Mouse (Mus musculus): ENCODE measurements around the gene Slc36a3. TPM values are rescaled to one million over a fixed set of nuclear protein-coding genes. Genes with fewer than 3 reads are reported as not detected.

Slc36a3 gene
- polyA plus RNA-seq, 1 experiment from 2014 or later = not detected

GRCm38 (mm10) chr11:55131077-55131742, 20.3 kb downstream of the Slc36a3 start:
- Histone ChIP-seq H3K4me1 (ENCODE audit: control insufficient read depth in 2 of 2, insufficient read depth in 2 of 2, low read length in 2 of 2) (no peaks in the 10 kb centered on the region), H3K4me2 (ENCODE audit: low read length) (no peak overlapping the region), H3K9me3 (ENCODE audit: control insufficient read depth, low read length) (no peaks in the 10 kb centered on the region), H3K9ac (ENCODE audit: low read length) (no peak overlapping the region), H3K27me3 (ENCODE audit: control insufficient read depth, insufficient read depth, low read length) (no peaks in the 10 kb centered on the region), H3K36me3 (ENCODE audit: control insufficient read depth, insufficient read depth, low read length) (no peaks in the 10 kb centered on the region), H3K27ac (replicated peaks in 1 of 2; ENCODE audit: control insufficient read depth in 1 of 2, insufficient read depth in 1 of 2, low read depth in 2 of 2, low read length in 2 of 2) (no peak overlapping the region), H3K4me3 (ENCODE audit: control insufficient read depth in 1 of 2, insufficient read depth in 1 of 2, low read depth in 1 of 2, low read length in 2 of 2) (no peak overlapping the region)
- WGBS = 77% methylated on average over 11 of the region's 11 CpGs
- no peak for ATAC-seq (ENCODE audit: insufficient number of reproducible peaks, insufficient read depth, low FRiP score, low read depth)

- Histone ChIP-seq H3K9ac (ENCODE audit: low read length) (no peak overlapping the region), H3K4me2 (ENCODE audit: low read length) (no peak overlapping the region), H3K9me3 (ENCODE audit: control insufficient read depth, low read length) (no peaks in the 10 kb centered on the region), H3K27ac (replicated peaks in 1 of 2; ENCODE audit: control insufficient read depth in 1 of 2, insufficient read depth in 1 of 2, low read depth in 2 of 2, low read length in 2 of 2) (no peak overlapping the region), H3K4me1 (ENCODE audit: control insufficient read depth in 2 of 2, insufficient read depth in 2 of 2, low read length in 2 of 2) (no peaks in the 10 kb centered on the region), H3K36me3 (ENCODE audit: control insufficient read depth, insufficient read depth, low read length) (no peaks in the 10 kb centered on the region), H3K4me3 (ENCODE audit: control insufficient read depth in 1 of 2, insufficient read depth in 1 of 2, low read depth in 1 of 2, low read length in 2 of 2) (no peak overlapping the region), H3K27me3 (ENCODE audit: control insufficient read depth, insufficient read depth, low read length) (no peaks in the 10 kb centered on the region)
- ATAC-seq (ENCODE audit: insufficient number of reproducible peaks, insufficient read depth, low FRiP score, low read depth) = no peak
- WGBS = 74% methylated on average over 3 of the region's 3 CpGs
These were observed 23.1 kb downstream of the Slc36a3 start for GRCm38 (mm10) chr11:55128411-55128810.

GRCm38 (mm10) chr11:55127937-55128336, 23.6 kb downstream of the Slc36a3 start:
- Histone ChIP-seq H3K9ac (ENCODE audit: low read length) (no peak overlapping the region), H3K36me3 (ENCODE audit: control insufficient read depth, insufficient read depth, low read length) (no peaks in the 10 kb centered on the region), H3K4me2 (ENCODE audit: low read length) (no peak overlapping the region), H3K27ac (replicated peaks in 1 of 2; ENCODE audit: control insufficient read depth in 1 of 2, insufficient read depth in 1 of 2, low read depth in 2 of 2, low read length in 2 of 2) (no peak overlapping the region), H3K4me1 (ENCODE audit: control insufficient read depth in 2 of 2, insufficient read depth in 2 of 2, low read length in 2 of 2) (no peaks in the 10 kb centered on the region), H3K9me3 (ENCODE audit: control insufficient read depth, low read length) (no peaks in the 10 kb centered on the region), H3K27me3 (ENCODE audit: control insufficient read depth, insufficient read depth, low read length) (no peaks in the 10 kb centered on the region), H3K4me3 (ENCODE audit: control insufficient read depth in 1 of 2, insufficient read depth in 1 of 2, low read depth in 1 of 2, low read length in 2 of 2) (no peak overlapping the region)
- 46% methylated on average over 6 of the region's 6 CpGs for WGBS
- ATAC-seq (ENCODE audit: insufficient number of reproducible peaks, insufficient read depth, low FRiP score, low read depth) = no peak

GRCm38 (mm10) chr11:55126663-55127062, 24.8 kb downstream of the Slc36a3 start:
- WGBS = 70% methylated on average over 3 of the region's 3 CpGs
- Histone ChIP-seq H3K9ac (ENCODE audit: low read length) (no peak overlapping the region), H3K36me3 (ENCODE audit: control insufficient read depth, insufficient read depth, low read length) (no peaks in the 10 kb centered on the region), H3K27ac (replicated peaks in 1 of 2; ENCODE audit: control insufficient read depth in 1 of 2, insufficient read depth in 1 of 2, low read depth in 2 of 2, low read length in 2 of 2) (no peak overlapping the region), H3K27me3 (ENCODE audit: control insufficient read depth, insufficient read depth, low read length) (no peaks in the 10 kb centered on the region), H3K4me3 (ENCODE audit: control insufficient read depth in 1 of 2, insufficient read depth in 1 of 2, low read depth in 1 of 2, low read length in 2 of 2) (no peak overlapping the region), H3K4me1 (ENCODE audit: control insufficient read depth in 2 of 2, insufficient read depth in 2 of 2, low read length in 2 of 2) (no peaks in the 10 kb centered on the region), H3K9me3 (ENCODE audit: control insufficient read depth, low read length) (no peaks in the 10 kb centered on the region), H3K4me2 (ENCODE audit: low read length) (no peak overlapping the region)
- no peak for ATAC-seq (ENCODE audit: insufficient number of reproducible peaks, insufficient read depth, low FRiP score, low read depth)

GRCm38 (mm10) chr11:55121430-55121829, 30.1 kb downstream of the Slc36a3 start:
- Histone ChIP-seq H3K4me1 (ENCODE audit: control insufficient read depth in 2 of 2, insufficient read depth in 2 of 2, low read length in 2 of 2) (no peaks in the 10 kb centered on the region), H3K27ac (replicated peaks in 1 of 2; ENCODE audit: control insufficient read depth in 1 of 2, insufficient read depth in 1 of 2, low read depth in 2 of 2, low read length in 2 of 2) (no peak overlapping the region), H3K4me2 (ENCODE audit: low read length) (no peak overlapping the region), H3K9me3 (ENCODE audit: control insufficient read depth, low read length) (peaks cover 3% of the 10 kb centered on the region; the same call in 1 of the 2 replicates), H3K9ac (ENCODE audit: low read length) (no peak overlapping the region), H3K4me3 (ENCODE audit: control insufficient read depth in 1 of 2, insufficient read depth in 1 of 2, low read depth in 1 of 2, low read length in 2 of 2) (no peak overlapping the region), H3K27me3 (ENCODE audit: control insufficient read depth, insufficient read depth, low read length) (no peaks in the 10 kb centered on the region), H3K36me3 (ENCODE audit: control insufficient read depth, insufficient read depth, low read length) (no peaks in the 10 kb centered on the region)
- no peak for ATAC-seq (ENCODE audit: insufficient number of reproducible peaks, insufficient read depth, low FRiP score, low read depth)
- WGBS = 95% methylated on average over 1 of the region's 1 CpGs

- H3K27me3 ChIP-seq (ENCODE audit: control insufficient read depth, insufficient read depth, low read length) = no peaks in the 10 kb centered on the region
- no peaks in the 10 kb centered on the region for H3K4me1 ChIP-seq (ENCODE audit: control insufficient read depth in 2 of 2, insufficient read depth in 2 of 2, low read length in 2 of 2)
- no peak overlapping the region for H3K4me2 ChIP-seq (ENCODE audit: low read length)
- 0 out of 4 replicates have a peak overlapping the region, but pooled peaks of 1 of the 2 experiments have one; percentile 19 for H3K27ac ChIP-seq (replicated peaks in 1 of 2; ENCODE audit: control insufficient read depth in 1 of 2, insufficient read depth in 1 of 2, low read depth in 2 of 2, low read length in 2 of 2)
- ATAC-seq (ENCODE audit: insufficient number of reproducible peaks, insufficient read depth, low FRiP score, low read depth) = no peak; the same call in 1 of the 2 replicates
- no peak overlapping the region for H3K4me3 ChIP-seq (ENCODE audit: control insufficient read depth in 1 of 2, insufficient read depth in 1 of 2, low read depth in 1 of 2, low read length in 2 of 2)
- H3K9me3 ChIP-seq (ENCODE audit: control insufficient read depth, low read length) = peaks cover 3% of the 10 kb centered on the region; the same call in 1 of the 2 replicates
- H3K36me3 ChIP-seq (ENCODE audit: control insufficient read depth, insufficient read depth, low read length) = no peaks in the 10 kb centered on the region
- WGBS = 81% methylated on average over 8 of the region's 8 CpGs
- H3K9ac ChIP-seq (ENCODE audit: low read length) = no peak overlapping the region
These were observed 30.7 kb downstream of the Slc36a3 start for GRCm38 (mm10) chr11:55120821-55121271.

GRCm38 (mm10) chr11:55120279-55120678, 31.2 kb downstream of the Slc36a3 start:
- Histone ChIP-seq H3K9me3 (ENCODE audit: control insufficient read depth, low read length) (peaks cover 3% of the 10 kb centered on the region; the same call in 1 of the 2 replicates), H3K36me3 (ENCODE audit: control insufficient read depth, insufficient read depth, low read length) (no peaks in the 10 kb centered on the region), H3K9ac (ENCODE audit: low read length) (no peak overlapping the region), H3K27ac (replicated peaks in 1 of 2; ENCODE audit: control insufficient read depth in 1 of 2, insufficient read depth in 1 of 2, low read depth in 2 of 2, low read length in 2 of 2) (no peak overlapping the region), H3K4me1 (ENCODE audit: control insufficient read depth in 2 of 2, insufficient read depth in 2 of 2, low read length in 2 of 2) (no peaks in the 10 kb centered on the region), H3K4me2 (ENCODE audit: low read length) (no peak overlapping the region), H3K27me3 (ENCODE audit: control insufficient read depth, insufficient read depth, low read length) (no peaks in the 10 kb centered on the region), H3K4me3 (ENCODE audit: control insufficient read depth in 1 of 2, insufficient read depth in 1 of 2, low read depth in 1 of 2, low read length in 2 of 2) (no peak overlapping the region)
- ATAC-seq (ENCODE audit: insufficient number of reproducible peaks, insufficient read depth, low FRiP score, low read depth) = no peak

- Histone ChIP-seq H3K4me2 (ENCODE audit: low read length) (no peak overlapping the region), H3K27ac (replicated peaks in 1 of 2; ENCODE audit: control insufficient read depth in 1 of 2, insufficient read depth in 1 of 2, low read depth in 2 of 2, low read length in 2 of 2) (no peak overlapping the region), H3K4me1 (ENCODE audit: control insufficient read depth in 2 of 2, insufficient read depth in 2 of 2, low read length in 2 of 2) (peaks cover 2 to 11% of the 10 kb centered on the region in 2 experiments), H3K4me3 (ENCODE audit: control insufficient read depth in 1 of 2, insufficient read depth in 1 of 2, low read depth in 1 of 2, low read length in 2 of 2) (no peak overlapping the region), H3K36me3 (ENCODE audit: control insufficient read depth, insufficient read depth, low read length) (no peaks in the 10 kb centered on the region), H3K27me3 (ENCODE audit: control insufficient read depth, insufficient read depth, low read length) (no peaks in the 10 kb centered on the region), H3K9ac (ENCODE audit: low read length) (no peak overlapping the region), H3K9me3 (ENCODE audit: control insufficient read depth, low read length) (peaks cover 3% of the 10 kb centered on the region; the same call in 1 of the 2 replicates)
- no peak for ATAC-seq (ENCODE audit: insufficient number of reproducible peaks, insufficient read depth, low FRiP score, low read depth)
- 77% methylated on average over 2 of the region's 2 CpGs for WGBS
These were observed 34.5 kb downstream of the Slc36a3 start for GRCm38 (mm10) chr11:55117031-55117430.
